Mouse (Mus musculus): ENCODE data around the gene Akt1s1.
A peak's percentile ranks its signal among the peaks of the same experiment; 100 is the strongest.

Akt1s1 gene

DNA sequence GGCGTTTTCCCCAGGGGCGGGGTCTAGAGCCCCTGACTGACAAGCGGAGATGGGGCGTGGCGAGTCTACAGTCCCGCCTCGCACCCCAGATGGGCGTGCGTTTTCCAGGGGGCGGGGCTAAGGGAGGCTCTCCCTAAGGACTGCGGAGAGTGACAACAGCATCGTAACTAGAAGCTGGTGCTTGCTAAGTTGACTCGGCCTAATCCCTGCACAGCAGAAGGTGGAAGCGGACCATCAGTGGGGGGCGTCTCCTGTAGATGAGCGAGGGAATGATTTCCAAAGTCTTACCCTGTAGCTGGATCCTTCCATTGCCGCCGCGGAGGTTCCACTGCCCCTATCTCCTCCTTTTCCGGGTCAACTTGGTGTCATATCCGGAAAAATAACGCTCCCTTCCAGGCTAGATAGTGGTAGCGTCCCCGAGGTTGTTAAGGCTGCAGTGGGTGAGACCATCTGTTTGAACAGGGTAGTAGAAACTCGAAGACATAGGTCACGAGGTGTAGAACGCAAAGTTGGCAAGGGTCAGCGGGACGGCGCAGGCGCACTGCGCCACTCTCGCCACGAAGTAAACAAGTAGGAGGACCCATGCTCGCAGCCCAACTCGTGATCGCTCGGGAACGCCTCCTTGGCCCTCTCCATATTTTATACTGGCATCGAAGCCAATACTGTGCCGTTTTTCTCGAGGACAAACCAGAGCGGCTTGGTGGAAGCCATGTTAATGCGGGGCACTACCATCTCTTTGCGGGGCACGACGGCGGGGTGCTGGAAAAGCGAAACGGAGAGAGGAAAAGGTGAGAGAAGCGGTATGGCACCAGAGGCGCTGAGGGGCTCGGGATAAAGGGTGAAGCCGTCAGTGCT, at the start of gene Akt1s1, which contains the start of gene Tbc1d17:
Gene Akt1s1, plus strand, starts transcription at position 431 of the 855 bp plus-strand sequence.
Gene Tbc1d17, minus strand, starts transcription at position 519 of the 855 bp plus-strand sequence.
- DNase-seq: peak; percentile 95 to 98

DNA sequence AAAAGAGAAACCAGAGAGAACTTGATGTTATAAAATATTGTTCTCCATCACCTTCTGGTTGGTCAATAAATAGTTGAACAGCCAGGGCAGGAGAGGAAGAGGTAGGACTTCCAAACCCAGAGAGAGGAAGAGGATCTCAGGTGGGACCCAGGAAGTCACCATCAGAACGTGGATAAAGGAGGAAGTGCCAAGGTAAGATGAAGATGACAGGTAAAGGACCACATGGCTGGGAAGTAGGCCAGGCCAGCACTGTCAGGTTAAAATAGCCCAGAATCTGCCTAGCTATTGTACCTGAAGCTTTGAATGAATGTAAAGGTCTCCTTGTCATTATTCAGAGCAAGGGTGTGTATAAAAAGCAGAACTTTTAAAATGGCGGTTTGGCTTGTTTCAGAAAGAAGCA, 39.9 kb upstream of the Akt1s1 start:
- no peak for DNase-seq

DNA sequence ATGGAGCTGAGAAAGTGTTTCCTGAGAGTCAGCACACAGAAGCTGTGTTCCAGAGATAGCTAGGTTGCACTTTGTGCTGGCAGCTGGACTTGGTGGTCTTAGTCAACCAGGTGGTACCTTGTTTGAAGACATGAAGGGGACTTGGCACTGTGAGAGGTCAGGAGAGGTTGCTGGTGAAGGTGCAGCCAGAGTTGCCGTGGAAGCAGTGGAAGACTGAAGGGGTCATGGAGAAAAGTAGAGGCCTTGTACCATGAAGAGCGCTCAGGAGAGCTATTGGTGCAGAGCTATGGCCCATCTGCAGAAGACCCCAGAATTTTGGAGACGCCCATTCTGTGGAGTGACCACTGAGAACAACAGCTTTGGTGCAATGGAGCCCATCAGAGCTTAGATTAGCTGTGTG, 39.3 kb upstream of the Akt1s1 start:
- no peak for DNase-seq

DNA sequence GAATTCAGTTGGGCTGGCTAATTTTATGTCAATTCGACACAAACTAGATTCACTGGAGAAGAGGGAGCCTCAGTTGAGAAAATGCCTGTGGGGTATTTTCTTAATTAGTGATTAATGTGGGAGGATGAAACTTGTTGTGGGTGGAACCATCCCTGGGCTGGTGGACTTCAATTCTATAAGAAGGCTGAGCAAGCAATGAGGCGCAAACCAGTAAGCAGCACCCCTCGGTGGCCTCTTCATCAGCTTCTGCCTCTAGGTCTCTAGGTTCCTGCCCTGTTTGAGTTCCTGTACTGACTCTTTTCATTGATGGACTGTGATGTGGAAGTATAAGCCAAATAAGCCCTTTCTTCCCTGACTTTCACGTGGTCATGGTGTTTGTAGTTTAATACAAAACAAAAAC, 38.4 kb upstream of the Akt1s1 start:
- DNase-seq: no peak

DNA sequence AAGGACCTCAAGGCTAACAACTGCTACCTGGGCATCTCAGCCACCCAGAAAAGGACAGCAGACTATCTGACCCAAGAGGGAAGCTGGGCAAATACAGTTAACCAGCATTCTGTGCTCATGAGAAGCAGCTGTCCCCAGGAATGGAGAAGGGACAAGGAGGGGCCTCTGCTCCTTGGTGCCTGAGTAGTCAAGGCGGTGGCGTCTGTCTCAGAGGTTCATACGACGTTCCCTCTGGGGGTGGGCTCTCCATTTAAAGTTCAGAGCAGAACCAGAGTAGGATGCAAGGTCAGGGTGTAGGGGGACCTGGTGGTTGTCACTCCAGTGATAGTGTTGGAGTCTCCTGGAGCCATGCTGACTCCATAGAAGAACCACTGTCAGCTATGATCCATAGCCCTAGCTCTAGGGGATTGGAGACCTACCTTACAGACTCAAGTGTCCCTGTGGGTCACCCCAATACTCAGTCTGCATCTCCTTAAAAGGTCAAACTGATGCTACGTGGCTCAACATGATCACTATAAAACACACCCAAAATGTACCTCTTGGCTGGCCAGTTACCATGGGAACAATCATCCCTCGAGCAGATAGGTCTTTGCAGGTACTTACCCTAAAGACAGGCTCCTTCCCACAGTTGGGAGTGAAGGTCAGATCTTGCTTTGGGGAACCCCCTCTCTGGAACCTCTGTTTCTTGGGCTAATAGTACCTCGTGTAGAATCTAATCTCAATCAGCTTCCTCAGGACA, 37.8 kb upstream of the Akt1s1 start:
- peak in 1 of 2 experiments; percentile 2 for DNase-seq

DNA sequence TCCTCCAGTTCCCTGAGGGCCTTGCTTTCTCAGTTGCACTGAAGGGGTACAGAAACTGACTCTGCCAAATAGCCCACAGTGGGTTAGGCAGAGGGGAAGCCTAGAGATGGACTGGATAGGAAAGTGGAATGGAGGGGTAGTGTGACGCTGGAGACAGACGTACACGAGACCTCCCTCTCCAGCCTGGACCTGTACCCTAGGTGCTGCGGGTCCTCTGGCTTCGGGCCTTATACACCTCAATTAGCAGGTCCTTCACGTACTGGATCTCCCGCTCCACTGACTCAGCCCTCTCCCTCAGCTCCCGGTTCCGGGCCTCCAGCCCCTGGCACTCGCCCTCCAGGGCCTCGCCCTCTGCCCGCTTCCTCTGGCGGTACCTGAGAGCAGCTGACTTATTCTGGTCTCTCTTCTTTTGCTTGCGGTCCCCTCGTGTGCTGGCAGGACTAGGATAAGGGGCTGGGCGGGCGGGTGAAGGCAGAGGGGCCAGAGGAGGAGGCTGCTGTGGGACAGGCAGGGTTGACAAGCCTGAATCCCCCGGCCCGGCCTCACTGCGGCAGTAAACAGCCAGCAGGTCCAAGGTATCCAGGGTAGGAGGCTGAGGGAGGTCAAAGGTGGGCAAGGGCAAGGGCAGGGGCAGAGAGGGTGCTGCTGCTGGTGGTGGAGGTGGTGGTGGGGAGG, 36.0 kb upstream of the Akt1s1 start:
- peak in 1 of 2 experiments; percentile 4 for DNase-seq

DNA sequence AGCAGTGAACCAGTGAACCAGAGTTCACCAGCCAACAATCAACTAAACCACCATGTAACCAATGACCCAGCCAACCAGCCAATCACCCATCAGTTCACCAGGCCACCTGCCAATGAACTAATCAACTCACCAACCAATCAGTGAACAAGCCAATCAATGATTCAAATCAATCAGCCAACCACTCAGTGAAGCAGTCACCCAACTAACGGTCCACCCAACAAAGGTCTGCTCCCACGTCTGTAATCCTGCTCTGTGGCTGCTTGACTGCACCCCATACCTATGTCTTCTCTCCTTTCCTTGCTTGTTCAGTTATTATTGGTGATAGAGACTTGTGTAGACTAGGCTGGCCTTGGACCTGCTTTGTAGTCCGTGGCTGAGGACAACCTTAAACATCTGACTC, 34.8 kb upstream of the Akt1s1 start:
- DNase-seq: no peak

DNA sequence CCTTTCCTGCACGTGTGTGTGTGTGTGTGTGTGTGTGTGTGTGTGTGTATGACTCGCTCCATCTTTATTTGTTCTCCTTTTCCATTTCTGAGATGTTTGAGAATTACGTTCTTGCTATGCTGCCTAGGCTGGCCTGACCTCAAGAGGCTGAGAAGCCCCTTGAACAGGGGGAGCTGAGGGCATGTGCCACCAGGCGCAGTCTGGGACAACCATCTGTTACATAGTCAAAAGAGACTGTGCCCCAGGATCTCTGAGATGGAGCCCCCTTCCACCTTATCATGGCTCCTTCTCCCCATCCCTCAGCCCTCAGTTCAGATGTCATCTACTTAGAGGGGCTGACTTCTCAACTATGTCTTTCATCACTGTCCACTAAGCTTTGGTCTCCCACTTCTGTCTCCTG, 34.4 kb upstream of the Akt1s1 start:
- DNase-seq: no peak

DNA sequence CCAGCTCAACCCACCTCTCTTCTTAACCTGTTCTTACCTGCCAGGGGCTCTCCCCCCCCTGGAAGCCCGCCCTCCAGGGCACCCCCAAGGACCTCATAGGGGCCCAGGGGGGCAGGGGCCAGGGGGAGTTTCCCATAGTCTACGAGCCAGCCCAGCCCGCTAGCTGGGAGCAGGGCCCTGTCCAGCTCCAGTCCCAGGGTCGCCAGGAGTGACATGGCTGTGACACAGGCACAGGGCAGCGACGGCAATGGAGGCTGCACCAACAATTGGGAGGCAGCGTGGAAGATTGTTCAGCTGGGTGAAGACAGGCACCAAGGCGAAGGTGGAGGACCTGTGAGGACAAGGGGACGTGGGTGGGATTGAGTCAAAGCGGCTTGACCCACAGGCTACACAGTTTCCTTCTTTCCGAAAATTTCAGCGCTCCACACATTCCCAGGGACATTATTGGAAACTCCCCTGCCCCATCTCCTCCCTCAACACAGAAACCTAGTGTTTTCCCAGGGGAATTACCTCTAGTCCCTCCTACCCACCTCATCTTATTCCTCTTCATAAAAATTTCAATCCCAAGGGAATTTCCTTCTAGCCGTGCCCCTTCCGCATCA, 33.7 kb upstream of the Akt1s1 start:
- DNase-seq: peak in 1 of 2 experiments; percentile 34

DNA sequence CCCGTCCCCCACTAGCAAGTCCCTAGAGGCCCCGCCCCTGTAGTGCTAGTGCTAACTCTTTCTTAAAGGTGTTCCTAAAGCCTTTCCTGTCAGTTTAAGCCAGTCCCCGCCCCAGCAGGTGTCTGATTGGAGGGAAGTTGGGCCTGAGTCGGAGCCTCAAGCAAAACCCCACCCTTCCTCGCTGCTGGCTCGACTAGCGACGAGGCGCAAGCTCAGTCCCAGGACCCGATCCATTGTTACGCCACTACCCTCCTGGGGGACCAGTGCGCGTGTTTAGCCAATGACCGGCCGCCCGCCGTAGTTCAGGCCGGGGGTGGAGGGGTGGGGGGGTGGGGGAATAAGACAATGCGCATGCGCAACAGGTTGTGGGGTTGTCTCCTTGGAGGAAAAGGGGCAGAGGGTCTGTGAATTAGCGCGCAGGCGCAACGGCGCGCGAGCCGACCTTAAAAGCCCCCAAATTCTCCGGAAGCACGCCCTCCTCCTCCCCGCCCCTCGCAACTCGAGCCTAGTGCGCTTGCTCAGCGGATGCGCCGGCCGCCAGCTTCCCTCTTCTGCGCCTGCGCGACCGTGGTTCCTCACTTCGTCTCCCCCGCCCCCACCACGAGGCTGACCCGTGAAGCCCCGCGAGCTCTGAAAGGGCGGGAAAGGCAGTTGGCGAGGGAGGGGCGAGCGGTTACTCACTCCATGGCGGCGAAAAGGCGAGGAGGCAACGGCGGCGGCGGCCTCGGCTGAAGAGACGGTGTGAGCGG, 32.9 kb upstream of the Akt1s1 start, which contains the start of the genes Nup62 and Il4i1:
Gene Nup62, plus strand, starts transcription at position 368 of the 749 bp plus-strand sequence.
Gene Il4i1, plus strand, starts transcription at position 667 of the 749 bp plus-strand sequence.
- DNase-seq: peak; percentile 99

DNA sequence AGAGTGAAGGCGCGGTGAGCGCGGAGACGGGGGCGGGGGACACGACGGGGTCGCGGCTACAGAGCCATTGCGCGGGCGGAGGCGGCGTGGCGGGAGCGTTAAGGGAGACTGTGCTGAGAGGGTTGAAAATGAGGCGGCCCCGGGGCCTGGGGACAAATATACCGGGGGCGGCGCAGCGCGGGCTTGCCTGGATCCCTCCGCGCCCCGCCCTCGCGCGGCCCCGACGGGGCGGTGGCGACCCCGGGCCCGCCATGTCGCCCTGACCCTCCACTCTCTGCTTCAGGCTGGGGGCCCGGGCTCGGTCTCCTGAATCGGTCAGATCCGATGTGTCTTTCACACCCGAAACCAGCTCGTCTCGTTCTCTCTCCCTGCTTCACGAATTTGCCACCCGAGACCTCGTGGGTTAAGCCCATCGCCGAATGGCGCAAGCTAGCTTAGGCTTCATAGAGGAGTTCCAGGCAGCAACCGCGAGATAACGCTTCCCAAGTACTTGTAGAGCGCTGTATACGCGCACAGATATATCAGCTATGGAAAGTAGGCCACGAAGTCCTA, 32.2 kb upstream of the Akt1s1 start, which contains the start of gene Atf5:
Gene Atf5, minus strand, starts transcription at position 189 of the 552 bp plus-strand sequence.
- DNase-seq: no peak

DNA sequence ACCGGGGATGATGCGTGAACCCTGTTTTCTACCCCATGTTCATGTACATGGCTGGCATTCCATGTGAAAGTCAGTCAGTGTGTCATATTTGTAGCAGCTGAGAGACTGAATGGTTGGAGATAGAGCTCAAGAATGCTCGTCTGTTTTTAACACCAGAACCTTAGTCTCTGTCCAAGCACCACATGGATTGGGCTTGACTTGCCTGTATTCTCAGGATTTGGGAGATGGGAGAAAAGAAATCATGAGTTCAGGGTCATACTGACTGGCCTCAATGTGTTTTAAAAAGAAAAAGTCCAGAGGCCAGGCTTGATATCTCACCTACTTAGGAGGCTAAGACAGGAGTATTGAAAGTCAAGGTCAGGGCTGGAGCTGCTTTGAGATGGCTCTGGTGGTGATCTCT, 31.4 kb upstream of the Akt1s1 start:
- DNase-seq: no peak

DNA sequence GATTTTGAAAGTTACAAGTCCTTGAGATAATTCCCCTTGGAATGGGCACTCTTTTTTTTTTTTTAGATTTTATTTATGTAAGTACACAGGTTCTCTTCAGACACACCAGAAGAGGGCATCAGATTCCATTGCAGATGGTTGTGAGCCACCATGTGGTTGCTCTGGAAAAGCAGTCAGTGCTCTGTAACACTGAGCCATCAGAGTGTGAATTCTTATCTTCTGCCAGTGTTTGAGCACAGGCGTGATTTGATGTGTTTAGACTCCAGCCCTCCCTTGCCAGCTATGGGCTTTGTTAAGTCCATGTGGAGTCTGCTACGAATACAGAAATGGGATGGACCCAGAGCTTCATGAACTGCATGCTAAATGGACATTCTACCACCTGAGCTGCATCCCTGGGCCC, 30.6 kb upstream of the Akt1s1 start:
- DNase-seq: peak in 1 of 2 experiments; percentile 2

DNA sequence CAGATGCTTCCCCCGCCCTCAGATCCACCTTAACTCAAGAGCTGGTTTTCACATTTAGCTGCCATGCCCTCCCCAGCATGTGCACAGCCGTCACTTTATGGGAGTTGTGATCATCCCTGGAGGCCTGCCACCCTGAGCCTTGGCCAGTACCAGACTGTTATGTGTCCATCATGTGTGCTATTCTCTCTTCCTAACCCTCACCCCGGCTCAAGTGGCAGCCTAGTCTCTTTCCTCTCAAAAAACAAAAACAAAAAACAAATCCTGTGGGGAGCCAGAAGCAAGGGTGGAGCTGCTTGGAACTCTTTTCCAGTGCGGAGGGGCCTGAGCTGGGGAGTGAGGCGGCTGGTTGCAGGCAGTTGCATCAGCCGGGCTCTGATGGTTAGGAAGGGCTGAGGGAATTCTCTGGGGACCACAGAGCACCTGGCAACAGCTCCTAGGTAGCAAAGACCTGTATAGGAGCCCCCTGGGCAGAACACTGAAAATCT, 30.0 kb upstream of the Akt1s1 start:
- DNase-seq: no peak

DNA sequence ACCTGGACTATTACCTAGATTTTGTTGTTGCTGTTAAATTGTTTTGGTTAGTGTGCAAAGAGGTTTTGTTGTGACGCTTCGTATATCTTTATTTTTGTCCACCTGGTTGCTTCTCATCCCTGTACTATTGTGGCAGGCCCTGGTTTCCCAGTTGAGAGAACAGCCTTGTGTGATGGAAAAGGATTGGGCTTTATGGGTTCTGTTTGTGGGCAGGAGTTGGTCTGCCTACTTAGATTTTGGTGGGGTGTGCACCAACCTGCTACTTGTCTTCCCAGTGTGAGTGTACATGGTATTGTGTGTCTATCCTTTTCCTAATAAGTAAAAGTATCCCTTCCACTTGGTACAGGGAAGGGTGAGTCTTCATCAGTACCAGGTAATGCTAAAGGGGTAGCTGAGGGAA, 29.4 kb upstream of the Akt1s1 start:
- no peak for DNase-seq

DNA sequence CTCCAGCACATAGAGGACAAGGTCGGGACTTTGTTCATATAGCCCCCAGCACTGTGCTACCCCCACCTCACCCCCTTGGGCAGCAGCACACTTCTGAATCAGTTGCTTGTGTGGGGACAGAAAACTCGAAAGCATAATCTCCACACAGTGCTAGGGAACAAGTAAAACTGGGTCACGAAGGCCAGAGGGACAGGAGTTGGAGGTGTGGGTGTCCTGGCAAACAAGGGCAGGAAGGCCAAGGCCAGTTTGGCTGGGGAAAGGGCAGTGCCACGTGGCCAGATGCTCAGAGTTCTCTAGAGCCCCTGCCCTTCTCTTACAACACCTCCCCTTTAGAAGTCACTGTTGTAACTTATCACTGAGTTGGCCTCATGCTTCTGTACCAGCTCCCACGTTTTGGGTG, 28.9 kb upstream of the Akt1s1 start:
- DNase-seq: no peak

DNA sequence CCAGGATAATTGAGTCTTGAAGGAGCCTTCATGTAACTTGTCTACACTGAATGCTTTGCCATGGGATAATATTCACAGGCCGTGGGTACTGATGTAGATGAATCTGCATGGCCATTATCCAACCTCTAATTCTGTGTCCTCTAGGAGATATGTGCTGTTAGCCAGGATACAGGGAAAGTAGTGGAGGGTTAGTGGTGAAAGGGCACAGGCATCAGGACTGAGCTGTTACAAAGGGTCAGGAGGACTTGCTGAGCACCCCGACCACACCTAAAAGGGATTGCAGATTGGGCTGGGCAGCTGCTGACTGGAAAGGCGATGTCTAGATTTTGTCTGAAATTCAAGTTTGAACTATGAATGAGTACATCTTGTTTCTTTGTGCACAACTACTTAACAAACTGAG, 28.3 kb upstream of the Akt1s1 start:
- DNase-seq: no peak

DNA sequence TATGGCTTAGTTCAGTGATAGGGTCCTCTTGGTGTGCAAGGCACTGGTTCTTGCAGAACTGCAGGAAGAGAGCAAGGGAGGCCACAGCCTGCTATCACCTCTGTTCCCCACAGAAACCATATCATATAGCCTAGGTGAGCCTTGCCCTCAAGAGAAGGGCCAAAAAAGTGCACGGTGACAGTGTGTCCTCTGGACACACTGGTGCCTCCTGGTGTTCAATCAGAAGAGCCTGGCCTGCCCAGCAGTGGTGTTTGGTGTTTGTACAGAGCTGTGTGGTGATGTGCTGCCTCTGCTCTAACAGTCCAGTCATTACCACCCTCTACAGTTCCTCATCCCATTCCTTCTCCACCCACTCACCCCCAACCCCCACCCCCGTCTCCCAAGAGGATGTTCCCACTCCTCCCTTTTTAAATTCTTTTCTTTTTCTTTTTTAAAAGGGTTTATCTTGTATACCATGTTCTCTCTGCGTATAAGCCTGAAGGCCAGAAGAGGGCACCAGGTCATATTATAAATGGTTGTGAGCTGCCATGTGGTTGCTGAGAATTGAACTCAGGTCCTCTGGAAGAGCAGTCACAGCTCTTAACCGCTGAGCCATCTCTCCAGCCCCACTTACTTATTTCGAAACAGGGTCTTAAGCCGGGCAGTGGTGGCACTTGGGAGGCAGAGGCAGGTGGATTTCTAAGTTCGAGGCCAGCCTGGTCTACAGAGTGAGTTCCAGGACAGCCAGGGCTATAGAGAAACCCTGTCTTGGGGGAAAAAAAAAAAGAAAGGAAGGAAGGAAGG, 26.9 kb upstream of the Akt1s1 start:
- no peak for DNase-seq

DNA sequence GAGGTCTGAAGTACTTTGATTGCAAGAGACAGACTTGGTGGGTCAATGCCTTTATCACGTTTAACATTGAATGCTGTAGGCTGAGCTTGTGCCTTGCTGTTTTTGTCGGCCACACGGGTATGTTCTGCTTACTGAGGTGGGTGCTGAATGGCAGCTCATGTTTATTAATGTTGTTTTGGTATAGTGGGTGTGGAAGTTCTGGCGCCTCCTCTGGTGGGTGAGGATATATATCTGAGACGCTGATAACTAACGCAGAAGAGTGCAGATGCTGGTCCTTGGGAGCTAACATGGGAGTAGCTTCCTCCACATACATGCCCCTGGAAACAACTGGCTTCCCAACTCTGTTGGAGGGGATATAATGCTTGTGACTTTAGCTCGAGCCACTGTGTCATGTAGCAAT, 25.4 kb upstream of the Akt1s1 start:
- peak in 1 of 2 experiments; percentile 3 for DNase-seq

DNA sequence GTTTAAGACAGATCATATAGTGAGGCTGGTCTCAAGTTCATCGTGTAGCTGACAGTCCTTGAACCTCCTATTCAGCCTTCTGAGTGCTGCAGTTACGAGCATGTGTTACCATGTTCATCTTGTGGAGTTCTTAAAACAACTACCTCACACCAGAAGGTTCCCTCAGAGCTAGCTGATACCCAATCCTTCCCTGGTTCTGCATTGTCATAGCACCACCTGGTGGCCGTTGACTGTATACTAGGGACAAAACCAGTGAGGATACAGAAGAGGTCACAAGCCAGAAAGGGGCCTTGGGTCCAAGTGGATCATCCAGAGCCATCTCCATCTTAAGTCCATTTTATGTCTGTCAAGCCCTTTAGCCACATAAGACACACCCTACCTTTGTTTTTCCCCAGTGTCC, 23.9 kb upstream of the Akt1s1 start:
- DNase-seq: peak; percentile 63 to 83

DNA sequence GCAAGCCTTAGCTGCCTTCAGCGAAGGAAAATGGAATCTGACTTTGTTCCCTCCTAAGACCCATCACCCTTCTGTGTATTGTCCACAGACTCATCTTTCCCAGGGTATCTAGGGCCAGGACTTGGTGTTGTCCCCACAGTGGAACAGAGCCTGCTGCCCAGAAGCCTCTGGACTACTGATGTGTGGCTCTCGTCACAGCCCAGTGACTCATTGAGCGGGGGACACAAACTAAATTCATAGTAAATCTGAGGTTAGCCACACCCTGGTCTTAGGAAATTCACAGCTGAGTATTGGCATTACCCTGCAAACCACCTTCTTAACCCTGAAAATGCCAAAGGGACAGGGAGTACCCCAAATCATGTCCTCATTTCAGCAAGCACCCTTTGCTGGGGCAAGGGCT, 22.0 kb upstream of the Akt1s1 start:
- DNase-seq: no peak
